Mouse (Mus musculus) kidney, postnatal 0 days (tissue): ENCODE measurements around the gene Irf7. TPM values are rescaled to one million over a fixed set of nuclear protein-coding genes. Genes with fewer than 3 reads are reported as not detected.
"Not testable (repeated sequence)": the region's sequence is repeated elsewhere in the genome, so short reads cannot be mapped to it uniquely, and the experiment has no call there.

Experiments used
- ATAC-seq: fragments of 200-750 bp; cut with Nextera tagmentation; replicated peaks from 2 replicates; pipeline ENCODE4 v1.8.0; 2017; ENCODE audit warnings: low read depth, moderate number of reproducible peaks, moderate TSS enrichment, moderate library complexity; ENCODE audit not compliant: low FRiP score
- DNase-seq: peaks from one replicate; pipeline ENCODE4 v3.0.0-alpha.2; 2016; ENCODE audit warnings: low spot score
- H3K27ac ChIP-seq: fragments of 300-500 bp; sonication (generic); 2 replicates; pipeline ENCODE4 v1.5.1; 2014; ENCODE audit warnings: mild to moderate bottlenecking
- H3K27me3 ChIP-seq: fragments of 300-500 bp; sonication (generic); 2 replicates; pipeline ENCODE4 v1.6.1; 2014; ENCODE audit warnings: low read length, mixed read lengths; ENCODE audit not compliant: insufficient read depth
- H3K36me3 ChIP-seq: fragments of 300-500 bp; sonication (generic); 2 replicates; pipeline ENCODE4 v1.6.1; 2014; ENCODE audit warnings: low read length, mixed read lengths; ENCODE audit not compliant: insufficient read depth
- H3K4me1 ChIP-seq: fragments of 300-500 bp; sonication (generic); replicated peaks from 2 replicates; pipeline ENCODE4 v1.6.1; 2014; ENCODE audit warnings: antibody characterized with exemption, low read length, mixed read lengths; ENCODE audit not compliant: insufficient read depth
- H3K4me2 ChIP-seq: fragments of 300-500 bp; sonication (generic); 2 replicates; pipeline ENCODE4 v1.6.1; 2014; ENCODE audit warnings: mild to moderate bottlenecking, low read length, moderate library complexity, mixed read lengths
- H3K4me3 ChIP-seq: fragments of 300-500 bp; sonication (generic); replicated peaks from 2 replicates; pipeline ENCODE4 v1.5.1; 2014; ENCODE audit warnings: low read depth, low read length
- H3K9ac ChIP-seq: fragments of 300-500 bp; sonication (generic); 2 replicates; pipeline ENCODE4 v1.6.1; 2014; ENCODE audit warnings: low read depth, low read length
- H3K9me3 ChIP-seq: fragments of 300-500 bp; sonication (generic); replicated peaks from 2 replicates; pipeline ENCODE4 v1.6.1; 2016; ENCODE audit warnings: low read length, inconsistent platforms, mixed read lengths
- CTCF ChIP-seq: IDR thresholded peaks from 2 replicates; pipeline ENCODE4 v1.5.1; 2016; ENCODE audit warnings: antibody characterized with exemption, low read depth, mild to moderate bottlenecking, moderate library complexity
- WGBS: fragments of 180-500 bp; shearing (Covaris S2); extraction: QIAGEN DNeasy Blood & Tissue Kit; methylation state at CpG from one replicate; pipeline ENCODE4 v1.1.7; 2014; 5-methylcytosine and 5-hydroxymethylcytosine counted together
- polyA plus RNA-seq: library from polyadenylated mRNA; unstranded; fragments of >200 nt; fragmentation: Nextera tagmentation; extraction: Ambion mirVana; gene quantifications from 2 replicates; pipeline ENCODE4 v1.2.1, GENCODE M21; 2015

Irf7 gene
- polyA plus RNA-seq, 1 experiment from 2014 or later, result 21.1 TPM

GRCm38 (mm10) chr7:141265411-141265738 lies 906 bp downstream of the Irf7 start:
- Histone ChIP-seq H3K4me3 (peak overlapping the region; percentile 62), H3K4me1 (no peaks in the 10 kb centered on the region), H3K27me3 (no peaks in the 10 kb centered on the region), H3K36me3 (peaks cover 35% of the 10 kb centered on the region), H3K4me2 (peak overlapping the region; percentile 67), H3K9ac (peak overlapping the region; percentile 32; the same call in 1 of the 2 replicates), H3K27ac (no peak overlapping the region), H3K9me3 (no peaks in the 10 kb centered on the region)
- no peak for TF ChIP-seq CTCF
- ATAC-seq (0 out of 2 replicates have a peak, but pooled peaks have one; percentile 1), DNase-seq (no peak)
- 23% methylated on average over 11 of the region's 11 CpGs for WGBS

- DNase-seq, result peak; percentile 78
- H3K36me3 ChIP-seq, result peaks cover 39% of the 10 kb centered on the region
- no peaks in the 10 kb centered on the region for H3K9me3 ChIP-seq
- peak overlapping the region; percentile 62 for H3K4me3 ChIP-seq
- TF ChIP-seq CTCF, result peak; percentile 69
- peak overlapping the region; percentile 32; the same call in 1 of the 2 replicates for H3K9ac ChIP-seq
- ATAC-seq, result peak; percentile 51
- no peaks in the 10 kb centered on the region for H3K4me1 ChIP-seq
- no peak overlapping the region for H3K27ac ChIP-seq
- H3K27me3 ChIP-seq, result no peaks in the 10 kb centered on the region
- peak overlapping the region; percentile 67 for H3K4me2 ChIP-seq
- 18% methylated on average over 12 of the region's 12 CpGs for WGBS
These were observed 1.4 kb downstream of the Irf7 start for GRCm38 (mm10) chr7:141264761-141265410.

GRCm38 (mm10) chr7:141264041-141264700 lies 2.1 kb downstream of the Irf7 start:
- H3K9me3 ChIP-seq, result no peaks in the 10 kb centered on the region
- no peak overlapping the region for H3K27ac ChIP-seq
- no peak for TF ChIP-seq CTCF
- 0 out of 2 replicates have a peak overlapping the region, but pooled peaks have one; percentile 67 for H3K4me2 ChIP-seq
- peaks cover 46% of the 10 kb centered on the region for H3K36me3 ChIP-seq
- no peak overlapping the region for H3K9ac ChIP-seq
- ATAC-seq (no peak), DNase-seq (no peak)
- H3K27me3 ChIP-seq, result no peaks in the 10 kb centered on the region
- WGBS, result 72% methylated on average over 11 of the region's 11 CpGs
- H3K4me1 ChIP-seq, result no peaks in the 10 kb centered on the region
- H3K4me3 ChIP-seq, result no peak overlapping the region

GRCm38 (mm10) chr7:141263640-141264039 lies 2.6 kb downstream of the Irf7 start:
- H3K27ac ChIP-seq, result no peak overlapping the region
- H3K4me3 ChIP-seq, result no peak overlapping the region
- no peak overlapping the region for H3K9ac ChIP-seq
- 90% methylated on average over 13 of the region's 13 CpGs for WGBS
- no peak for TF ChIP-seq CTCF
- H3K4me1 ChIP-seq, result no peaks in the 10 kb centered on the region
- ATAC-seq (no peak), DNase-seq (no peak)
- H3K27me3 ChIP-seq, result no peaks in the 10 kb centered on the region
- peaks cover 52% of the 10 kb centered on the region for H3K36me3 ChIP-seq
- no peaks in the 10 kb centered on the region for H3K9me3 ChIP-seq
- no peak overlapping the region for H3K4me2 ChIP-seq

- TF ChIP-seq CTCF, result no peak
- Histone ChIP-seq H3K27ac (no peak overlapping the region), H3K4me1 (no peaks in the 10 kb centered on the region), H3K4me2 (no peak overlapping the region), H3K27me3 (no peaks in the 10 kb centered on the region), H3K9me3 (no peaks in the 10 kb centered on the region), H3K9ac (no peak overlapping the region), H3K4me3 (no peak overlapping the region), H3K36me3 (peaks cover 73% of the 10 kb centered on the region)
- DNase-seq, result no peak
- no peak for ATAC-seq
- 88% methylated on average over 3 of the region's 3 CpGs for WGBS
These were observed 4.8 kb downstream of the Irf7 start for GRCm38 (mm10) chr7:141261480-141261879.

- Histone ChIP-seq H3K36me3 (peaks cover 73% of the 10 kb centered on the region), H3K4me2 (no peak overlapping the region), H3K9me3 (no peaks in the 10 kb centered on the region), H3K27ac (no peak overlapping the region), H3K9ac (no peak overlapping the region), H3K4me3 (no peak overlapping the region), H3K4me1 (no peaks in the 10 kb centered on the region), H3K27me3 (no peaks in the 10 kb centered on the region)
- 89% methylated on average over 10 of the region's 10 CpGs for WGBS
- no peak for TF ChIP-seq CTCF
- DNase-seq, result no peak
- ATAC-seq, result no peak
These were observed 10.1 kb downstream of the Irf7 start for GRCm38 (mm10) chr7:141256159-141256558.

- not testable (repeated sequence) for H3K9ac ChIP-seq
- WGBS, result 91% methylated on average over 4 of the region's 4 CpGs
These were observed 15.8 kb downstream of the Irf7 start for GRCm38 (mm10) chr7:141250486-141250885.

More at GRCm38 (mm10) chr7:141250486-141250885, 15.8 kb downstream of the Irf7 start:
- not testable (repeated sequence) for H3K9me3 ChIP-seq, H3K4me3 ChIP-seq, H3K27me3 ChIP-seq, DNase-seq, H3K4me2 ChIP-seq, H3K4me1 ChIP-seq, ATAC-seq, H3K27ac ChIP-seq
- H3K36me3 ChIP-seq, result peaks cover 59% of the 10 kb centered on the region
